Mouse (Mus musculus): ENCODE results near the gene Slc1a7.

Gene Slc1a7

DNA sequence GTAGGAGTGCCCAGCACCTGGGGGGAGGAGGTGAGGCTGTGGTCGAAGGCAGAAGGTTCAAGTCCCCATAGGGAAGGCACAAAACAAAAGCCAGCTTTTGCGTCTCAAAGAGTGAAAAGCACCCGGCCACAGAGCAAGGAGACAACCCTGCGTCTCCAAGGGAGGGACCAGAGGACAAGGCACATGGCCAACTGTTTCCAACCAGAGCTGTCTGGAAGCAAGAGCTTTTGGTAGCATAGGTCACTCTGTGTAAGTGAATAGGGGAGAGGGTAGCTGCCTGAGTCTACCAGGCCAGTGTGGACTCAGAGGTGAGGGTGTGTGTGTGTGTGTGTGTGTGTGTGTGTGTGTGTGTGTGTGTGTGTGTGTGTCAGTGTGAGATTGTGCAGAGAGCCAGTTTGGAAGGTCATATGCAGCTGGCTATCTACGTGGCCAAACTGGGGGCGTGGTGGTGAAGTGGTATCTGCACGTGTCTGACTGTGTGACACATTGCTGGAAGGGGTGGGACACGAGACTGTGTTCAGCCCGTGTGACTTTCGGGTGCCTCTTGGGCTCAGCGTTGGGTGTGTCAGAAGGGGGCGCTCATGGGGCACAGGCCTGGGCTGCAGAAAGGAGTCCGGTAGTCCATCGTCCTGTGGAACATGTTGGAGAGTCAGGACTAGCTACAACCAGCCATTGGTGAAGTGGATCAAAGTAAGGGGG lies 47.1 kb downstream of the Slc1a7 start:
- DNase-seq: no peak

DNA sequence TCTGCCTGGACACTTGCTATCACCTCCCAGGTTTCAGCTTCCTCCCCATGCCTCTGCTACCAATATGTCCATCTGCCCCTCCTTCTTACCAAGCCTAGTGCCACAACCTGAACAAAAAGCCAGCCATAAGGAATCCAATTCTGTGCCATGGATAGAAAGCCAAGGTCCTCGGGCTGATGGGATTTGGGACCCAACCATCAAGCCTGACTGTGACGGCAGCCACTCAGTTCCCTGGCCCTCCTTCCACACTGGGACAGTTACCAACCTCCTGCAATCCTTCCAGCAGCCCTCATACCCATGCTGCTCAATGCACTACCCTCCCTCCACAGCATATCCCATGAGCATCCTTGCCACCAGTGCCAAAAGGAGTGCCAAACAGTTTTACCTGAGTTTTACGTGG lies 48.2 kb downstream of the Slc1a7 start:
- DNase-seq: no peak

DNA sequence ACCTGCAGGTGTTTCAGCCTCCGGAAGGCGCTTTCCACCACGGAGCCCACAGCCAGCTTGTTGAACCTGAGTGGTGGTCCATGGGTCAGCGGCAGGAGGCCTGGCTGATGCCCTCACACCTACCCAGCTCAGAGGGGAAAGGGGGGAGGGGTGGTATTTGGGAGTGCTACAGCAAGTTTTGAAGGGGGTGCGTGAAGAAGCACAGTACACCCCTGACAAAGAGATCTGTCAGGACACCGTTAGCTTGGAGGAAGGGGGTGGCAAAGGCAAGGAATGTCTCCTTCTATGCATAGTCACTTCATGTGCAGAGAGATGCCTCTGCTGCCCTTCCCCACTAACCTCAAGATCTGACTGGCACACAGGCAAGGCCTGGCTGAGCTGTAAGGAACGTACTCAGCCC lies 49.7 kb downstream of the Slc1a7 start:
- DNase-seq: no peak

DNA sequence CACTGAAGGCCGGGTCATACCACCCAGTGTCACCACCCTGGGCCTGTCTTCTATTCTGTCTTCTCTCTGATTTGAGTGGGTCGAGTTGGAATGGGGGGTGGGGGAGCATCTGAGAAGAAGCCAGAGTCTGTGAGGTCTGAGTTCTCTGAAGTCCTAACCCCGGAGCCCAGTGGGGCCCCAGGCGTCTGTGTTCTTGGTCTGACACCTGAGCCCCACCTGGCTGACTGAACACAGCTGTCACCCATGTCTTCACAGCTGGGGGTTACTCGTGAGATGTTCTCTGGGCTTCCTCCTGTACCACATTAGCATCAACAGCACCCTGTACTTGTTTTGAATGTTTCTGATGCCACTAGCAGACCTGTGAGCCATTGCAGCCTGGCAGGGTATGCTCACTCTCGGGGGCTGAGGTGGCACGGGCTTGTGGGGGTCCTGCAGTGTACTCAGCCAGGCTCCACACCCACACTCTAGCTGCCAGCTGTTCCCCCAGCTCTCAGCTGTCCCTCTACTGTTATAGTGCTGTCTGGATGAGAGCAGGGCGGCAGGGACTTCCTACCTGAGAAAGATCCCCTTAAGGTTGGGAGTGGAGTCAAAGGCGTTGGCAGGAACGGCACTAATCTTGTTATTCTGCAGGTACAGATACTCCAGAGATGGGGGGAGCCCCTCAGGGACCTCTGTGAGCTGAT lies 50.2 kb downstream of the Slc1a7 start:
- DNase-seq: no peak

DNA sequence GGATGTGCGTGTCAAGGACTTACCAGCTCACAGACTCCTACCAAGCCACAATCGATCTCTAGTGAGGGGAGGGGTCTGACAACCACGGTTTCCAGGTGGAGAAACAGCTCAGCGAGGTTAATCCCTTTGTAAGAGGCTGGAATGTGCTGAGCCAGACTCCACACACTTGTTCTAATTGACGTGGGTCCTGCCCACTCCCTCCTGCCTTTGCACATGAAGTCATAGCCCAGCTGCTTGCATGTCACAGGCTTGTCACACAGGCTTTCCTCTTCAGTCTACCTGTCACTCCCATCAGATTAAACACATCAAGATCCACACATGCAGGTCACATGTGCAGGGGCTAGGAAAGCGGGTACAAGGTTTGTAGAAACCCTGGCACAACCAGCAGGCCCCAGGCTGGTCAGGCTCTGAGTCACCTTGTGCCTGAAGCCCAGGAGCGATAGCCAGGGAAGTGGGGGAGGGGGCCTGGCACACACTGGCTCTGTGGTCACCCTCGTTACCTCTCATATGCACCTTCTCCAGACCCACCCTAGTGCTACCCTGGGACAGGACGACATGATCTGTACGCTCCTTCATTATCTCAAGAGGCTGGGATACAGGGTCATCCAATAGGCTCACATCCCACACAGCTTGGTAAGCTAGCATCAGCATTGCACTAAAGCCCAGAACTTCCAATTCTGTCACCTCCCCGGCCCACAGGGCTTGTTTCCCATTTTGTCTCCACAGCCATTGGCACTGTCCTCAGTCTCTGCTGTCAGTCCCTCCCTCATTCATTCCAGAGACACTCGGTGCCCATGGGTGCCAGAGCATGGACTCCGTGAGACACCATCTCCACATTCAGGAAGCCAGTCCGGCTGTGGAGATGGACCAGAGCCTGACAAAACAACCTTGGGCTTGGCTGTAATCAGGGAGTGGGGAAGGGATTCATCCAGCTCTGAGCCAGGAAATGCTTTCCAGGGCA lies 51.1 kb downstream of the Slc1a7 start:
- no peak for DNase-seq

DNA sequence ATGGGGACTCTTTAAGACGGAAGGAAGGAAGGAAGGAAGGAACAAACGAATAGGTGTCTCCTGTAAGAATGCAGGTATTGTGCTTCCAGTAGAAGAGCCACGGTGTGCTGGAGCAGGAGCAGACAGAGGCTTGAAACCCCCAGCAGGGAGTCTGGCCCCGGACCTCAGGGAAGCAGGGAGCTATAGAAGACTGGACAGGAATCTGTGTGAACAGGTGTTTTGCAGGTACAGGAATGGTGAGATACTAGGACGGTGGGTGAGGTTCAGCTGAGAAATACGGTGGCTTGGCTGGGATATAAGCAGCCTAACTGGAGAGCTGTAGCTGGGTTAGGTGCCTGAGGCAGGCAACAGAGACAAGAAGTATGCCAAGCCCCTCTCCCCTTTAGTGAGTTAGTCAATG lies 52.0 kb downstream of the Slc1a7 start:
- DNase-seq: no peak

DNA sequence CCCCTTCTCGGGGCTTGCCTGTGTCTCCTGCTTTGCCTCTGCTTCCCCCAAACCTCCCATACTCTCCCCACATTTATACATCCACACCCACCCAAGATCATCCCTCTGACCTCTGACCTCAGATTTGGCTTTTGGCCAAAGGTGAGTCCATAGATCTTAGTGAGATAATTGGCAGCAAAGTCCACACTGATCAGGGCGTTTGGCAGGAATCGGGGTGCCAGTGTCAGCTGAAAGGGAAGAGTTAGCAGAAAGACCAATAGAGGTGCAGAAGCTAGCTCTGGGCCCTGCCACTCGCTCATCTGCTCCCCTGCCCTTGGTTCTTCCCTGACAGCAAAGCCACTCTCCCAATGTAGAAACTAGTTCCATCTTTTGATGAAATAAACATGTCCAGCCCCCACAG lies 55.1 kb downstream of the Slc1a7 start:
- no peak for DNase-seq

DNA sequence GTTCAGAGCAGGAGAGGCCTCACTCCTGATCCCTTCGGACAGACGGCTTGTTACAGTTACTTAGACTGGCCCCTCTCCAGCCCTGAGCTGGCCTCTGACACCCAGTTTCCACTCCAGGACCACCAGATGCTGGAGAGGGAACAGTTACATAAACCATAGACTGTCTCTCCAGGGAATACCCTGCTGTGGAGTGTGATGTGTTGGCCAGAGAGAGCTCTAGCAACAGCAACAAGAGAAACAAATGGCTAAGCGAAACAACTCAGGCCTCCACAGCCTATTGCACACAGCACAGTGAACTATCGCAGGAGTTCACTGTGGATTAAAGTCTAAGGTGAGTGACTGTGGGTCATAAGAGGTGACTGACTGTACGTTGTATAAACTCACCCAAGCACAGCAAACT lies 56.5 kb downstream of the Slc1a7 start:
- DNase-seq: no peak

DNA sequence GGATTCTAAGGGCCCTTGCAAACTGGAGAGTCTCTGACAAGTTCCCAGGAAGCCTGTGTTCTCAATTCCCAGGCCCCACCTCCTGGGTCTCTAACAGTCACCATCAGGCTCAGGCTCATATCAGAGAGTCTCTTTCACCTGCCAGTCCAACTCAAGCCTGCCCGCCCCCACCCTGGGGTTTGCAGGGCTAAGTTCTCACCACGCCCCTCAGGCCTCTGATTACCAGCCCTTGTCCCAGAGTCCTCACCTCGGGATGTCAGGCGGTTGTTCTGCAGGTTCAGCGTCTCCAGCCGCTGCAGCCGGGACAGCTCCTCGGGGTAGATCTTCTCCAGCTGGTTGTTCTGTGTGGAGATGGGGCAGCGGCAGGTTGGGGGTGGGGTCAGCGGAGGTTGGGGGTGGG lies 57.1 kb downstream of the Slc1a7 start:
- no peak for DNase-seq

DNA sequence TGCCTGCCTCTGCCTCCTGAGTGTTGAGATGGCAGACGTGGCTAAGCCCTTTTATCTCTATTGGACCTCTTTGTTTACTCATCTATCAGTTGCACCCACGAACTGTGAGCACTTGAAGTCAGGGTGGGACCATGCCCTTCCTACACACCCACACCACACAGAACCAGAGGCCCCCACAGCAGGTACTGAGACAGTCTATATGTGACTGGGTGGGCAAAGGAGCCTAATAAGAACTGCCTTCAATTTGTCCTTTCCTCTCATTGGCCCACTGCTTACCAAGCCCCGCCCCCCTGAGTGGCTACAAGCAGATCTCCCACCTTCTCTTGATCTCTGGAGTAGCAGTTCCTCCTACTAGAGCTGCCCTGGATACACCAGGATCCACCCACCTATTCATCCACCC lies 58.1 kb downstream of the Slc1a7 start:
- no peak for DNase-seq

DNA sequence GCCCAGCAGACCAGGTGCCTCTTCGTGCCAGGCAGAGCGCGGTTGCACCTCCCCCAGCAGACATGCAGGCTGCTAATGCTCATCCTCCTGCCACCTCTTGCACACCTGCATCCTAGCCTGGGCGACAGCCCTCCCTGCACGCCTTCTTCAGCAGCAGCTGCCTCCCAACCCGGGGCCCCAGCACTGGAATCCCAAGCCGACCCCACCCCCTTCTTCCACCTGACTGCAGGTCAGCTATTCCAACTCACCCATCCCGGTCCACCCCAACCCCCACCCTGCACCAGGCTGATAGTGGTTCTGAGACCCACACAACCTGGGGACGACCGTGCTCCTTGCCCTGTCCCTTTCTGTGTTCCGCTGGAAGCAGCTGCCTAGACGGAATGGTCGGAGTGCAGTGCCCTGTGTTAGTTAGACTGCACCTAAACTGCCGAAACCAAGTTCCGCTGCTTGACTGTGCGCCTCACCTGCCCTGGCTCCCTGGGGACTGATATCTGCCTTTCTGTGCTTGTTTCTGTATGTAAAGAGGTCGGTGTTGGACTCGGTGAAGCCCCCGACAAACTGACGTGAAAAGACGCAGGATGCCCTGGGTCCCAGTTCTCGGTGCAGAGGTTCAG lies 62.9 kb downstream of the Slc1a7 start:
- DNase-seq: peak in 1 of 2 experiments; percentile 10

DNA sequence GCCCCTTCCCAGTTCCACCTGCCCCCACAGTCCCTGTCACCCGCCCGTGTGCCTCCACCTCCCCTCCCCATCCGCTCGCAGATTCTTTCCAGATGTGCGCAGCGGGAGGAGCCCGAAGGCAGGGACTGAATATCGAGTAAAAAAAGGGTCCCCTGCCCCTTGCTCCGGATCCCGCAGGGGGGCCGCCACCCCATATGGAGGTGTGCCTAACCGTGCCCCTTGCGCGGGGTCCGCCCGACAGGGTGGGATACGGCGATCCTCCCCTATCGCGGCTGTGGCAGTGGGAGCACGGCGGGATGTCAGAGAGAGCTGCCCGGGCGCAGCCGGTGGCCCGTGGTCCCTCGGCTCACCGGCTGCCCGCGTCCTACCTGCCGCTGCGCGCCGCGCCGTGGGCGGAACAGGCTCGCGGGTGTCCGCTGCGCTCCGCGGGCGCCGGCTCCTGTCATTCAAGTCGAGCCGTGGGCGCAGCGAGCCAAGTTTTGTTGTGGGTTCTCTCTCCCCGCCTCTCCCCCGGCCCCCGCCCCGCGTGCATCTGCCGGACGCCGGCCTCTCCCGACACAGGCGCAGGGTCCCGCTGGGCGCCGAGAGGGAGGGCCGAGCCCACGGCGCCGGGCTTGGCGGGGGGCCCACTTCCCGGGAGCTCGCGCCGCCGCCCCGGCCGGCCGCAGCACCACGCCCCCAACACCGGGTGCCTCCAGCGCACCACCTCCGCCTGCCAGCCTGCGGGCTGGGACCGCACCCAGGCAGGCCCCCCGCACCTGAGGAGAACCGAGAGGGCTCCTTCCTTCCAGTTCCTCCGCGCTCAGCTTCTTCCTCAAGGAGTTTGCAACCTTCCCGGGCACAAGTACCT lies 63.6 kb downstream of the Slc1a7 start:
- DNase-seq: no peak

DNA sequence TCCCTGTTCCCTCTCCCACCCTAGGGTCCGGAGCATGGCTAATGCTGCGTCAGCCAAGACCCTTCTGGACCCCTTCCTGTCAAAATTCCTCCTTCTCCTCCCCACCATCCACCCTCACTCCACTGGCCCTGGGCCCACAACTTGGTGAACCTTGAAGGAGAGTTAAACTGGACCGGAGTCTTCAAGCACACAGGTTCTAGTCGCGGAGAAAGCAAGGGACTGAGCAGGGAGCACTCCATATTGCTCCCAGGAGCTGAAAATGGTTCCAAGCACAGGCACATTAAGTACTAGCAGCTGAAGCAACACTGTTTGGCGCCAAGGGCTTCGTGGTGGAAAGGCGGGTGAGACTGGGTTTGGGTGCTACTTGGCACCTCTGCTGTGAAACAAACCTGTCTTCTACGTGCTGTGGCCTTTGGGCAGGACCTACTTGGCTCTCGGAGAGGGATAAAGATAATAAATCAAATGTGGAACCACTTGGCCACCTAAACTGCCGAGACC lies 64.3 kb downstream of the Slc1a7 start:
- no peak for DNase-seq

DNA sequence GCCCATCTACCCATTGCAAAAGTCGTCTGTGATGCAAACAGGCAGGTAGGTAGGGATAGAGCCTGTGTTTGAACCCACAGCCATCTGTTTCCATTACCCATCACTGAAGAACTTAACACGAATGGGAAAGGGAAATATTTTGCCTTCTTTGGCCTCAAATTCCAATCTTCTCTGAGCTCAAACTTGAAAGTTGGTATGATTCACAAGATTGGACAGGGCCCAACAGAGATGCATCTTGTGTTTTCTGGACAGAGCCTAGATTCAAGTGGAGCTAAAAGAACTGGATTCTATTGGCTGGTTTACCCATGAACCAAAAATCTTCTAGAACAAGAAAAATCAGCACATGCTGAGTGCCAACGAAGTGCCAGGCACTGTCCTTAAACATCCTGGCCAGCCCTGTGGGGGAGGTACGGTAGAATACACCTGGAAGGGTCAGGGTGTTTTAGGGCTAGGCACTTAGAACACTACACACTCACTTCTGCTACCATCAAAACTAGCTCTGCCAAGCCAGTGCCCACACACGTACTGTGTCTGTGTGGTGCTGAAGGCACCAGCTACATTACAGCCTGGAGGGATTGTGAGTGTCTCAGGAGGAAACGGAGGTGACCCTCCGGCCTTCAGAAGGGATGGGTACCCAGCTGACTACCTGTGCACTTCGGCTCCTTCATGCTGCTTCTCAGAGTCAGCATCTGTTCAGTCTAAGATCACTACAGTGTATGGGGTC lies 65.1 kb downstream of the Slc1a7 start:
- DNase-seq: no peak

DNA sequence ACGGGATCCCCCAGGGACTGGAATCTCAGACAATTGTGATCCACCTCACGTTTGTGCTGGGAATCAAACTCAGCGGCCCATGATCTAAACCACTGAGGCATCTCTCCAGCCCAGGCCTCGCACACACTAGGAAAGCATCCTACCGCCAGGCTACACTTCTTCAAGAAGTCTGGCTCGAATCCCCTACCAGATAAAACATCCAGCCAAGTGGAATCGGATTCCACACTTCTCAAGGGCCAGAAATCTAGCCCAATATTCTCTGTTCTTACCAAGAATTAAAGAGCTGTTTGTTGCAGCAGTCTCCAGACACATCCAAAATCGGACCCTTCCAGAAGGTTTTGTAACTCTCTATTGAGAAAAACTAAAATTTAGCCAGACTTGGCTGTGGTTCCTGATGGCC lies 68.9 kb downstream of the Slc1a7 start:
- no peak for DNase-seq

DNA sequence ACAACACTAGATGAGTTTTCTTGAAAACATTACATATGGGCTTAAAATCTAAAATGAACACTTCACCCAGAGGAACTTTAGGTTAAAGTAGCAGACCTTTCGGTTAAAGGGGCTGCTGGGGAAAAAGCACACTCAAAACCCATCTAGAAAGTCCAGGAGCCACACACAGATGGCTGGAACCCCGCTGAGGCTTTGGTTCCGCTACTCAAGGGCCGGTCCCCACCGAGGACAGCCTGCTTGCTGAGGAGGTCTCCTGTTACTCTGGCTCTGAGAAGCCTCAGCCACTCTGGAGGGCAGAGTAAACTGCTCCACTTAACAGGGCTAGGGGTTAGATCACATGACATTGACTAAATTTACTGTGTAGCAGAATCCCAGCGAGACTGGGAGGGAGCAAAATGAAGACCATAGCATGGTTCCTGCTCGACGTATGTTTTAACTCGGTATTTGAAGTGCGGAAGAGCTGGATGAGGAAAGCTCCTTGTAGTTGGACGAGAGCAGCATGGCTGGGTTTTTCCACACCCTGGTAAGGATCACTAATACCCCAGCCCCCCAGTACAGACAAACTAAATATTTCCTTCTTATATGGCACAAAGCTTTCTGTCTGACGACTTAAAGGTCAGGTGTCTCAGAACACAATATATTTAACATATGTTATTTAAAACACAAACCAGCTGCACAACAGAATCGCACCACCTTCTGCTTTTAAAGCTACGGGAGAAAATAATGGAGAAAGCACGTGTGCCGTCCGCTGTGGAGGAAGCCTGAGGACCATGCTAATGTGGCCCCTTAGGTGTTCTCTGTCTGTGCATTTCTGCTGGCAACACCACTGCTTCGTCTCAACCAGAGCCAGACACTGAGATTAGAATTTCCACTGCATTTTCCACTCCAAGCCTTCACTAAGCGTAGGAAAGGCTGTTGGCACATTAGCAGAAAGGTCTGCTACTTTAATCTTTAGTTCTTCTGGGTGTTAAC lies 77.3 kb downstream of the Slc1a7 start:
- DNase-seq: no peak

DNA sequence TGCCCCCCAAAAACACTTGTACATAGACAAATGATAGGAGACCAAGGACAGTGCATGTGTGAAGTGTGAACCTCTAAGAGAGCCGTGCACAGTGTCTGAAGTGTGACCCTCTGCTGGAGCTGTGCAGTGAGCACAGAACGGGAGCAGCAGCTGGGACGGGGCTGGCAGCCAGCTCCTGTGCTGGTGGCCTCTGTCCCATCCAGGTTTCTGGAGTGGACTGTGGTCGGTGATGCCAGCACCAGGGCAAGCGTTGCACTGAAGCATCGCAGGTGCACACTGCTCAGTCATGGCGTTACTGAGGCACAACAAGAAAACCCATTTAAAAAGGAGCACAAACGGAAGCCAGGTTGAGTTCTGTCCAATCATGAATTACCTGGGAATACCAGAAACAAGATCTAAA lies 78.0 kb downstream of the Slc1a7 start:
- DNase-seq: no peak

DNA sequence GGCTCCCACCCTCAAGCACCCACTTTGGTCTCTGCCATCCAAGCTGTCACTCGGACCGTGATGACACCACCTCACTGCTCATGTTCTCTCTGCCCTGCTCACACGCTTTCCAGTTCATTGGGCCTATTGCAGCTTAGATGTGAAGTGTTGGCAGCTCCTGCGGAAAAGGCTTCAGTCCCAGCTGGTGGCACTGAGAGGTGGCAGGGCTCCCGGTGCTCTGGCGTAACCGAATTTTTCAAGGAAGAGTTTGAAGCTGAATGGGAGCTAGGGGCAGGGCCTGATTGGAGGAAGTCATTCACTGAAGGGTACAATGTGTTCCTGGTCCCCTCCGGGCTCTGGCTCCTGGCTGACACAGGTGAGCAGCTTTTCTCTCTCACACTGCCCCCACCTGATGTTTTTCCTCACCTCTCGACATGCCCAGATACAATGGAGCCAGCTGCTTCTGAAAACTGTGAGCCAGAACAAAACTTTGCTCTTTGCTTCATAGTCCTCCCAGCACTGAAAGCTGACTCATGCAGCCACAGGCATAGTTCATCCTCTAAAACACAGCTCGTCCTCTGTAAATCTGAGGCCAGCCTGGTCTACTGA lies 83.6 kb downstream of the Slc1a7 start:
- DNase-seq: no peak

DNA sequence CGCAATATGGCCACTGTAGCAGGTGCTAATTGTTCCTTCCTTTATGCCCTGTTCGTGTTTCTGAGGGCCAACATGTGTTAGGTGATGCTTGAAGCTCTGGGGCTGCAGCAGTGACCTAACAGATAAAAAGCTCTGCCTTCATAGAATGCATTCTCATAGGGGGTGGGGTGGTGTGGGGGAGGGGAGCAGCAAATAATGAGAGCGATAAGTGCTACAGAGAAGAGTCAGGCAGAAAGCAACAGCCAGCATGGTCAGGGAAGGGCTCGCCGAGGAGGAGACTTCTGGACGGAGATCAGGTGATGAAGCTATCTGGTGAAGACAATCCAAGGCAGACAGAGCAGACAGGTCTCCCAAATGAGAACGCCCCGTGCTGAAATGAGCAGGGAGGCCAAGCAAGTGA lies 84.5 kb downstream of the Slc1a7 start:
- no peak for DNase-seq

DNA sequence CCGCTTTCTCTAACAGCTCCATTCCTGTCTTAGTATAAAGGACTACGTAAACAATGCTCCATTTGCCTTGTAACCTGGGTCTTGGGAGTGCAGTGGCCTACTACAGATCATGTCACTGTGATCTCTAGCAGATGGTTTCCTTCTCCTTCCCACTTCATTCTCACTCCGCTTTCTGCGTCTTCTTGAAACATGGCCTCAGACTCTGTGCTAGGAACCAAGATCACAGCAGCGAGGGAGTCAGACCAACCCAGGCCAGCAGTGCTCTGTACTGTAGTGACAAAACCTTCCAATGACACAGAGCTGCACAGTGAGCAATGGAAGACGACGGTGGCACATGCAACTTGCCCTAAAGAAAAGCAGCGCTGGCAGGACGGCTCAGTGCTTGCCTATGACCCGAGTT lies 87.7 kb downstream of the Slc1a7 start:
- no peak for DNase-seq

All from B cell, adult 2 months (primary cell).